Mouse (Mus musculus) ES-E14 (cell line): ENCODE data around the gene Wfdc21. TPM values are rescaled to one million over a fixed set of nuclear protein-coding genes. Genes with fewer than 3 reads are reported as not detected.

Source experiments
- DNase-seq: peaks from one replicate; pipeline ENCODE4 v3.0.0-alpha.2; 2013; ENCODE audit warnings: low read depth, low spot score
- H3K27ac ChIP-seq: 2 replicates; pipeline ENCODE4 v1.5.1; 2012; ENCODE audit warnings: low read depth, mild to moderate bottlenecking, low read length, moderate library complexity, mixed read lengths; ENCODE audit not compliant: poor library complexity, insufficient read depth, severe bottlenecking
- H3K36me3 ChIP-seq: 2 replicates; pipeline ENCODE4 v1.6.1; 2012; ENCODE audit warnings: mild to moderate bottlenecking, low read length, moderate library complexity, mixed read lengths; ENCODE audit not compliant: control insufficient read depth, poor library complexity, insufficient read depth, severe bottlenecking
- H3K4me1 ChIP-seq, 2 experiments: fragments of 150-350 bp in 1 of 2; sonication (generic) in 1 of 2; 2 replicates each; pipeline ENCODE4 v1.6.1; 2012; ENCODE audit warnings: low read length in 2 of 2, mild to moderate bottlenecking in 1 of 2, mixed read lengths in 1 of 2; ENCODE audit not compliant: control insufficient read depth in 2 of 2, insufficient read depth in 2 of 2, poor library complexity in 1 of 2
- H3K4me3 ChIP-seq, 2 experiments: fragments of 150-350 bp in 1 of 2; sonication (generic) in 1 of 2; 2 replicates each; pipeline ENCODE4 v1.5.1; 2012; ENCODE audit warnings: low read length in 2 of 2, low read depth in 1 of 2, mild to moderate bottlenecking in 1 of 2, mixed read lengths in 1 of 2; ENCODE audit not compliant: insufficient read depth in 1 of 2, poor library complexity in 1 of 2, severe bottlenecking in 1 of 2
- H3K9ac ChIP-seq: 2 replicates; pipeline ENCODE4 v1.6.1; 2012; ENCODE audit warnings: low read depth, mild to moderate bottlenecking, low read length, mixed read lengths; ENCODE audit not compliant: poor library complexity, insufficient read depth, severe bottlenecking
- H3K9me3 ChIP-seq: fragments of 150-350 bp; sonication (generic); 2 replicates; pipeline ENCODE4 v1.6.1; 2012; ENCODE audit warnings: low read depth, mild to moderate bottlenecking, low read length; ENCODE audit not compliant: control insufficient read depth, insufficient read depth
- CHD2 ChIP-seq: IDR thresholded peaks from 2 replicates; pipeline ENCODE4 v1.6.1; 2014; ENCODE audit warnings: mild to moderate bottlenecking, low read depth, low read length, inconsistent platforms
- HCFC1 ChIP-seq: IDR thresholded peaks from 2 replicates; pipeline ENCODE4 v1.6.1; 2012; ENCODE audit warnings: low read length, inconsistent platforms, borderline replicate concordance; ENCODE audit not compliant: insufficient read depth
- MAFK ChIP-seq: IDR thresholded peaks from 2 replicates; pipeline ENCODE4 v1.6.1; 2014; ENCODE audit warnings: mild to moderate bottlenecking, low read depth, low read length, inconsistent platforms; ENCODE audit not compliant: insufficient read depth
- ZC3H11A ChIP-seq: IDR thresholded peaks from 2 replicates; pipeline ENCODE4 v1.6.1; 2012; ENCODE audit warnings: low read depth, mild to moderate bottlenecking, inconsistent platforms, low read length, borderline replicate concordance
- ZNF384 ChIP-seq: IDR thresholded peaks from 2 replicates; pipeline ENCODE4 v1.6.1; 2012; ENCODE audit warnings: low read depth, low read length, inconsistent platforms
- in situ Hi-C, 2 experiments: fragments of 600-800 bp; cut with MboI; formaldehyde crosslinking; loops; one replicate each; pipeline ENCODE4 v1.15.1; 2025; ENCODE audit warnings: low sequenced_read_pairs in 2 of 2, inconsistent platforms in 1 of 2; ENCODE audit not compliant: unreplicated experiment in 2 of 2
- total RNA-seq: library from RNA; depleted of rRNA; stranded (reverse); fragments of 300-350 nt; gene quantifications from 2 replicates; pipeline ENCODE4 v1.2.3, GENCODE M21; 2012

Gene Wfdc21
- total RNA-seq, 1 experiment, result not detected

GRCm38 (mm10) chr11:83740443-83740991 is 6.2 kb upstream of the Wfdc21 start:
- in situ Hi-C loops, result loop anchor here in 1 of 2 experiments (25.0 kb wide), 1 partner anchor 178 kb away; no protein-coding TSS in a partner anchor
- TF ChIP-seq ZNF384, result no peak
- TF ChIP-seq ZC3H11A, result no peak
- DNase-seq, result no peak

GRCm38 (mm10) chr11:83741841-83742240 is 4.9 kb upstream of the Wfdc21 start:
- Histone ChIP-seq H3K36me3 (no peaks in the 10 kb centered on the region), H3K9ac (no peak overlapping the region), H3K4me3 (no peak overlapping the region), H3K4me1 (no peaks in the 10 kb centered on the region), H3K27ac (no peak overlapping the region), H3K9me3 (no peaks in the 10 kb centered on the region)
- no peak for DNase-seq
- TF ChIP-seq HCFC1, result no peak
- no peak for TF ChIP-seq ZC3H11A
- no peak for TF ChIP-seq MAFK
- TF ChIP-seq ZNF384, result no peak
- TF ChIP-seq CHD2, result no peak
- in situ Hi-C loops, result loop anchor here in 1 of 2 experiments (25.0 kb wide), 1 partner anchor 180 kb away; no protein-coding TSS in a partner anchor

More at GRCm38 (mm10) chr11:83740443-83740991, 6.2 kb upstream of the Wfdc21 start:
- Histone ChIP-seq H3K4me3 (no peak overlapping the region), H3K4me1 (no peaks in the 10 kb centered on the region), H3K36me3 (no peaks in the 10 kb centered on the region), H3K27ac (no peak overlapping the region), H3K9me3 (no peaks in the 10 kb centered on the region), H3K9ac (no peak overlapping the region)

- Histone ChIP-seq H3K27ac (no peak overlapping the region), H3K9me3 (no peaks in the 10 kb centered on the region), H3K4me3 (no peak overlapping the region), H3K9ac (no peak overlapping the region), H3K4me1 (no peaks in the 10 kb centered on the region), H3K36me3 (no peaks in the 10 kb centered on the region)
- in situ Hi-C loops, result loop anchor here in 1 of 2 experiments (25.0 kb wide), 1 partner anchor 181 kb away; no protein-coding TSS in a partner anchor
- TF ChIP-seq MAFK (no peak), CHD2 (no peak), ZC3H11A (no peak), HCFC1 (no peak), ZNF384 (no peak)
- DNase-seq, result no peak
Observed at GRCm38 (mm10) chr11:83742731-83743355, 3.9 kb upstream of the Wfdc21 start.

GRCm38 (mm10) chr11:83743525-83743924 is 3.2 kb upstream of the Wfdc21 start:
- Histone ChIP-seq H3K36me3 (no peaks in the 10 kb centered on the region), H3K9ac (no peak overlapping the region), H3K27ac (no peak overlapping the region), H3K4me3 (no peak overlapping the region), H3K4me1 (no peaks in the 10 kb centered on the region), H3K9me3 (no peaks in the 10 kb centered on the region)
- in situ Hi-C loops, result loop anchor here in 1 of 2 experiments (25.0 kb wide), 1 partner anchor 181 kb away; no protein-coding TSS in a partner anchor
- TF ChIP-seq ZC3H11A, result no peak
- TF ChIP-seq MAFK, result no peak
- TF ChIP-seq HCFC1, result no peak
- no peak for TF ChIP-seq CHD2
- no peak for TF ChIP-seq ZNF384
- no peak for DNase-seq
